Mouse (Mus musculus): ENCODE results near the gene Mrps15. TPM values are rescaled to one million over a fixed set of nuclear protein-coding genes. Genes with fewer than 3 reads are reported as not detected.

Gene Mrps15
- polyA plus RNA-seq (2015; fragmentation: Nextera tagmentation; extraction: Ambion mirVana): 125 and 130 TPM in 2 replicates

- Histone ChIP-seq H3K27me3 (no peaks in the 10 kb centered on the region), H3K27ac (peak within 1 kb of the TSS; percentile 87), H3K9me3 (no peaks in the 10 kb centered on the region), H3K4me2 (peak within 1 kb of the TSS; percentile 82), H3K4me3 (peak within 1 kb of the TSS; percentile 99), H3K4me1 (peaks cover 13% of the 10 kb centered on the region), H3K36me3 (peaks cover 31% of the 10 kb centered on the region), H3K9ac (peak within 1 kb of the TSS; percentile 90)
- peak; percentile 86 for ATAC-seq (ENCODE audit: insufficient number of reproducible peaks, low FRiP score, low TSS enrichment, low read depth)
- WGBS: under 1% methylated on average over 56 of the region's 56 CpGs
Measured at GRCm38 (mm10) chr4:126046851-126047585, at the start of gene Mrps15. Gene Mrps15 (plus strand): TSS chr4:126046925.

- 0 out of 2 replicates have a peak, but pooled peaks cover 4% of the 10 kb centered on the region for H3K27me3 ChIP-seq
- H3K36me3 ChIP-seq: no peaks in the 10 kb centered on the region
- no peak overlapping the region for H3K9ac ChIP-seq
- H3K4me1 ChIP-seq: no peaks in the 10 kb centered on the region
- no peaks in the 10 kb centered on the region for H3K9me3 ChIP-seq
- no peak overlapping the region for H3K27ac ChIP-seq
- no peak overlapping the region for H3K4me3 ChIP-seq
- 87% methylated on average over 2 of the region's 2 CpGs for WGBS
- no peak overlapping the region for H3K4me2 ChIP-seq
- no peak for ATAC-seq (ENCODE audit: insufficient number of reproducible peaks, low FRiP score, low TSS enrichment, low read depth)
Measured at GRCm38 (mm10) chr4:125997826-125998225, 48.9 kb upstream of the Mrps15 start.

GRCm38 (mm10) chr4:126001311-126002199, 45.2 kb upstream of the Mrps15 start:
- Histone ChIP-seq H3K4me1 (no peaks in the 10 kb centered on the region), H3K4me2 (no peak overlapping the region), H3K27ac (no peak overlapping the region), H3K9me3 (no peaks in the 10 kb centered on the region), H3K27me3 (no peaks in the 10 kb centered on the region), H3K4me3 (no peak overlapping the region), H3K9ac (no peak overlapping the region), H3K36me3 (no peaks in the 10 kb centered on the region)
- no peak for ATAC-seq (ENCODE audit: insufficient number of reproducible peaks, low FRiP score, low TSS enrichment, low read depth)
- 84% methylated on average over 12 of the region's 12 CpGs for WGBS

- no peaks in the 10 kb centered on the region for H3K36me3 ChIP-seq
Measured at GRCm38 (mm10) chr4:126017676-126018332, 28.9 kb upstream of the Mrps15 start.

GRCm38 (mm10) chr4:126018966-126019538, 27.7 kb upstream of the Mrps15 start:
- H3K4me2 ChIP-seq: no peak overlapping the region
- no peaks in the 10 kb centered on the region for H3K9me3 ChIP-seq
- no peaks in the 10 kb centered on the region for H3K27me3 ChIP-seq
- ATAC-seq (ENCODE audit: insufficient number of reproducible peaks, low FRiP score, low TSS enrichment, low read depth): no peak
- no peak overlapping the region for H3K27ac ChIP-seq
- H3K36me3 ChIP-seq: no peaks in the 10 kb centered on the region
- WGBS: 76% methylated on average over 11 of the region's 11 CpGs
- no peak overlapping the region for H3K9ac ChIP-seq
- H3K4me1 ChIP-seq: no peaks in the 10 kb centered on the region
- H3K4me3 ChIP-seq: no peak overlapping the region

More at GRCm38 (mm10) chr4:126017676-126018332, 28.9 kb upstream of the Mrps15 start:
- no peak overlapping the region for H3K27ac ChIP-seq
- H3K4me3 ChIP-seq: no peak overlapping the region
- H3K4me2 ChIP-seq: no peak overlapping the region
- H3K9ac ChIP-seq: no peak overlapping the region
- WGBS: 81% methylated on average over 7 of the region's 7 CpGs
- no peaks in the 10 kb centered on the region for H3K4me1 ChIP-seq
- no peaks in the 10 kb centered on the region for H3K9me3 ChIP-seq
- ATAC-seq (ENCODE audit: insufficient number of reproducible peaks, low FRiP score, low TSS enrichment, low read depth): no peak
- no peaks in the 10 kb centered on the region for H3K27me3 ChIP-seq

GRCm38 (mm10) chr4:126024303-126024900, 22.3 kb upstream of the Mrps15 start, which contains the start of gene Csf3r:
Gene Csf3r (plus strand): TSS chr4:126024550.
- Histone ChIP-seq H3K9me3 (no peaks in the 10 kb centered on the region), H3K4me1 (no peaks in the 10 kb centered on the region), H3K9ac (no peak within 1 kb of the TSS), H3K4me2 (no peak within 1 kb of the TSS), H3K27ac (no peak within 1 kb of the TSS), H3K27me3 (no peaks in the 10 kb centered on the region), H3K36me3 (no peaks in the 10 kb centered on the region), H3K4me3 (no peak within 1 kb of the TSS)
- ATAC-seq (ENCODE audit: insufficient number of reproducible peaks, low FRiP score, low TSS enrichment, low read depth): no peak
- 41% methylated on average over 16 of the region's 16 CpGs for WGBS

GRCm38 (mm10) chr4:126025801-126026200, 20.9 kb upstream of the Mrps15 start:
- H3K27me3 ChIP-seq: no peaks in the 10 kb centered on the region
- no peak overlapping the region for H3K27ac ChIP-seq
- H3K4me3 ChIP-seq: no peak overlapping the region
- 77% methylated on average over 5 of the region's 5 CpGs for WGBS
- no peaks in the 10 kb centered on the region for H3K9me3 ChIP-seq
- no peak for ATAC-seq (ENCODE audit: insufficient number of reproducible peaks, low FRiP score, low TSS enrichment, low read depth)
- no peaks in the 10 kb centered on the region for H3K36me3 ChIP-seq
- H3K9ac ChIP-seq: no peak overlapping the region
- no peak overlapping the region for H3K4me2 ChIP-seq
- no peaks in the 10 kb centered on the region for H3K4me1 ChIP-seq

- no peak overlapping the region for H3K4me2 ChIP-seq
- H3K27ac ChIP-seq: no peak overlapping the region
- H3K9me3 ChIP-seq: no peaks in the 10 kb centered on the region
- no peak overlapping the region for H3K9ac ChIP-seq
- no peak for ATAC-seq (ENCODE audit: insufficient number of reproducible peaks, low FRiP score, low TSS enrichment, low read depth)
- H3K4me1 ChIP-seq: no peaks in the 10 kb centered on the region
- no peaks in the 10 kb centered on the region for H3K36me3 ChIP-seq
- no peak overlapping the region for H3K4me3 ChIP-seq
- no peaks in the 10 kb centered on the region for H3K27me3 ChIP-seq
- WGBS: 84% methylated on average over 3 of the region's 3 CpGs
Measured at GRCm38 (mm10) chr4:126027980-126028379, 18.7 kb upstream of the Mrps15 start.

GRCm38 (mm10) chr4:126029042-126029441, 17.7 kb upstream of the Mrps15 start:
- WGBS: 66% methylated on average over 3 of the region's 3 CpGs
- Histone ChIP-seq H3K9ac (no peak overlapping the region), H3K4me1 (no peaks in the 10 kb centered on the region), H3K9me3 (no peaks in the 10 kb centered on the region), H3K4me2 (no peak overlapping the region), H3K27me3 (no peaks in the 10 kb centered on the region), H3K4me3 (no peak overlapping the region), H3K27ac (no peak overlapping the region), H3K36me3 (no peaks in the 10 kb centered on the region)
- ATAC-seq (ENCODE audit: insufficient number of reproducible peaks, low FRiP score, low TSS enrichment, low read depth): no peak

- H3K27me3 ChIP-seq: no peaks in the 10 kb centered on the region
- ATAC-seq (ENCODE audit: insufficient number of reproducible peaks, low FRiP score, low TSS enrichment, low read depth): no peak
- no peak overlapping the region for H3K4me2 ChIP-seq
- H3K9ac ChIP-seq: no peak overlapping the region
- H3K27ac ChIP-seq: no peak overlapping the region
- no peaks in the 10 kb centered on the region for H3K36me3 ChIP-seq
- no peaks in the 10 kb centered on the region for H3K9me3 ChIP-seq
- no peak overlapping the region for H3K4me3 ChIP-seq
- 69% methylated on average over 5 of the region's 5 CpGs for WGBS
- H3K4me1 ChIP-seq: no peaks in the 10 kb centered on the region
Measured at GRCm38 (mm10) chr4:126030705-126031104, 16.0 kb upstream of the Mrps15 start.

GRCm38 (mm10) chr4:126035413-126035812, 11.3 kb upstream of the Mrps15 start:
- no peak overlapping the region for H3K27ac ChIP-seq
- H3K9ac ChIP-seq: no peak overlapping the region
- H3K9me3 ChIP-seq: no peaks in the 10 kb centered on the region
- ATAC-seq (ENCODE audit: insufficient number of reproducible peaks, low FRiP score, low TSS enrichment, low read depth): no peak
- no peaks in the 10 kb centered on the region for H3K4me1 ChIP-seq
- no peak overlapping the region for H3K4me2 ChIP-seq
- no peaks in the 10 kb centered on the region for H3K27me3 ChIP-seq
- no peak overlapping the region for H3K4me3 ChIP-seq
- no peaks in the 10 kb centered on the region for H3K36me3 ChIP-seq
- WGBS: 76% methylated on average over 5 of the region's 5 CpGs
